Mouse (Mus musculus): ENCODE results near the gene Sorcs1.

The Sorcs1 gene

DNA sequence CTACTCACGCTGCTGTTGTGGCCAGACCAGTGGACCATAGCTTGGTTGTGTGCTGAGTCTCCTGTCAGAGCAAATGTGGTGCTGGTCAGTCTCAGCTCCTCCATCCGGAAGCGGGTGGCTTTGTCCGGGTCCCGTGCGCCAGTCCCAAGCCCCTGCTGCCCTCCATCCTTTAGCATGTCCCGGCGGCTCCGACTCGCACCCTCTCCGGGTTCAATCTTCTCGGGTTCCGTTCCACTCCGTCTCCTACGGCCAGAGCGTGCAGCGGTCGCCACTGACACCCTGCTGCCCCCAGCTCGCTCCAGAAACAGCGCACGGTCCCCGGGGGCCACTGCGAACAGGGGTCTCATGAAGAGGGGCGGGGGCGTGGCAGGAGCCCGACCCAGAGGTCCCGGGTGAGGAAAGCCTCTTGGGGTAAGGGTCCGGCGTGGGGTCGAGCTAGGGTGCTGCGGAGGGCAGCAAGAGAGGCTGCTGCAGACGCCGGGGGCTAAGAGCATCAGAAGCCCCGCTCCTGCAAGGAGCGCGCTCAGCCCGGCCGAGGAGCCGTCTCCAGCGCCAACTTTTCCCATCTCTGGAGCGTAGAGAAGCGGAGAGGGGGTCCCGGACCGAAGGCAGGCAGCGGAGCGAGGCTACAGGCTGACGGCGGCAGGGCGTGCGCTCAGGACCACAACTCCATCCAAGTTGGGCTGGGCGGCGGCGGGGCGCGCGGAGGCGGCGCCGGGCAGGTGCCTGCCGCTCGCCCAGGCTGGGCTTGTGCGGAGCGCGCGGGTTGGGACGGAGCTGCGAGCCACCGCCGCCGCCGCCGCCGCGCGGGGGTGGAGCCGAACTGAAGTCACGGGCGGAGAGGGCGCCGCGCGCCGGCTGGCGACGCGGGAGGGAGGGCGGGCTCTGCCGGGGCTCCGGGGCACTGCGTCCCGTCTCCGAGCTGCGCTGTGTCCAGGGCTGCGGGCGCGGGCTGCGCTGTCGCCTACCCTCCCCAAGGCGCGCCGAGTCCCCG, at the start of gene Sorcs1:
Gene Sorcs1 (minus strand): TSS at position 744 of the 994 bp plus-strand sequence.
- peak; percentile 81 for DNase-seq (ENCODE audit: low spot score)

DNA sequence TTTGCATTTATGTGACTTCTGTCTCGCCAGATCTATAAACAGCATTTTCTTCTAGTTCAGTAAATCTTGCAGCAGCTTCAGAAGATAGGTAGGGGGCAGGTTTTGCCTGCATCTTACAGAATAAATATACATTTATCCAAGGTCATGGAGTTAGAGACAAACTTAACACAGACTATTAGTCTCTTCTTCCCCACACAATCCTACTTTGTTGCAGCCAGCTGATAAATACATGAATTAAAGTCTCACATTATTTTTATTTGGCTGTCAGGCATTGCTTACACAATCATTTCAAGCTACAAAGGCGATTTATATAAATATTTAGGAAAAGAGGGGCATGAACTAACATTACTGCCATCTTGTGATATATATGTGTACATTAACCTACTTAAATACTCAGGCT, 4.8 kb upstream of the Sorcs1 start:
- no peak for DNase-seq (ENCODE audit: low spot score)

DNA sequence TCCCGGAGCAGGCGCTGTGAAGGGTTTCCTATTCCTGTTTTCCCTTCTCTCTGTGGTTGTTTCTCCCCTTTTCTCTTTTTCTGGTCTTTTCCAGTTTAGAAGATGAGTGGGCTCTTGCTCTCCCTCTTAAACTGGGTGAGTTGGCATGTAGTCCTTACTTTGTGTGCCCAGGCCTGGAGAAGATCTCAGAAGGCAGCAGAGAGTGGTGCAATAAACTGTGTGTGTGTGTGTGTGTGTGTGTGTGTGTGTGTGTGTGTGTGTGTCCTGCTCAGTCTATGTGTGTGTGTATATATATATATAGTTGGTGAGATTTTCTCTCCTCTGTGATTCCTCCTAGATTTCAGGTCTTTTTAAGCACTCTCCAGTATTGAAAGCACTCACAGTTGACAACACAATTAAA, 500 bp upstream of the Sorcs1 start:
- peak; percentile 19 for DNase-seq (ENCODE audit: low spot score)

DNA sequence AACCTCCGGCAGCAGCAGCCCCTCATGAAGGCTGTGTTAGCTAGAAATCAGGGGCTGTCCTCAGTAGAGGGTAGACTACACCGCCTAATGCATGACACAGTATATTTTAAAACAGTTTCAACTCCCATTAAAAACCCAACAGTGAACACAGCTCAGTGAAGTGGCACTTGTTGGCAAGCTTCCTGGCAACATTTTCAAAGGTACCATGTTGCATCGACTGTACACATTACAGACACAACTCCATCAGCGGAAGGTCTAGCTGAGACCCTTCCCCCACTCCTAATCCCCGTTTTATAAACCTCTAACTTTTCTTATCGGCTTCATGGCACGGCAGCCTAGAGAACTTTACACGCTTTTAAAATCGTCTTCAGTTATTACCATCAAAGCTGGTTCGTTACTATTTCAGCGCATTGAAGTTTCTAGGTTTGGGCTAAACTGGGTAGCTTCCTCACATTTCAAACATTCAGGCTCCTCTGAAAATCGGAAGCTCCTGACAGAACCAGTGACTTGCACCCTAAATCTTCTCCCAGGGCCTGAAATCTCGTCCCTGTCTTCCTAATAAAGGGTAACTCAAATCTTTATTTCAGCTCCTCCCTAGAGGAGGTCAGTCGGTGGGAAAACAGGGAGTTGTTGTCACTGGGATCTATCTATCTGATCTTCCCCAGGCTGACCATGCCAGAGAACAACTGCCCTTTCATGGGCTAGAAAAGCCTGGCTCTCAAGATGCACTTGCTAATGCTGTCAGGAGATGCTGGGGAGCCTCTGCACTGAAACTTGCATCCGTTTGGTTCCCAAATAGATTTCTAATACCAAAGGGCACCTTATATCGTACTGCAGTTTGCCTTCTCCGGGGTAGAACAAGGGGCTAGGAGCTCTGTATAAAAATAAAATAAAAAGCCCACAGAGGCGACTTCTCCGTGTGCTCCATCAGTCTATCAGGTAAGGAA, 1.6 kb downstream of the Sorcs1 start:
- peak; percentile 49 for DNase-seq (ENCODE audit: low spot score)

DNA sequence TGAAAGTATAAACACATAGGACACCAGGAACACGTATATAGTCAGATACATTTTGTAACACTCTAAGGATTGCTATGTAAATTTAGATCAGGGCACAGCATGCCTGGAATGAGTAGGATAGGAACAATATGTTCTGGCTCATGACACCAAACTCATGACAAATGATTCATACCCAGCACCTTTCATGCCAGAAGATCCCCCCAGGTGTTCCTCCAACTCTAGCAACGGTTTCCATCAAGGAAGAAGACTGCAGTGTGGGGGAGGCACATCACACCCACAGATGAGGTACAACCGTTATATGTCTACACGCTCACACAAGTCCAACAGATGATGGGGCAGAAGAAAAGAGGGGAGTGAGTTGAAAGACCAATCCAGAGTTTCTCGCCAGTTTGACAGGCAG, 3.5 kb downstream of the Sorcs1 start:
- no peak for DNase-seq (ENCODE audit: low spot score)

DNA sequence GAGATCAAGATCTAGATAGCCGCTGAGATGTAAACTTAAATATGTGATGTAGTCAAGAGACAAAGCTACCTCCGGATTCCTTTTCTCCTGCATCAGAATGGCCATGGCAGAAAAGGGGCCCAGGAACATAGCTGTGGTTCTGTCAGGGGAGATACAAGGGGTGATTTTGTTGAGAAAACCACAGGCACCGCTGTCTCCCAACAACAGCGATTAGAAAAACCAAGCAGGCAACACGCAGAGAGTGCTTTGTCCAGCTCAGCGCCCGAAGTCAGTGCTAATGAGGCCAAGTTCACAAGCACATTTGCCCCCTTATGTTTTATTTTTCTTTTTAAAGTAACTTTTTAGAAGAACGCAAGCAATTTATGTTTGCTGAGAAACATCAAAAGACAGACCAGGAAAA, 10.9 kb downstream of the Sorcs1 start:
- peak; percentile 61 for DNase-seq (ENCODE audit: low spot score)

DNA sequence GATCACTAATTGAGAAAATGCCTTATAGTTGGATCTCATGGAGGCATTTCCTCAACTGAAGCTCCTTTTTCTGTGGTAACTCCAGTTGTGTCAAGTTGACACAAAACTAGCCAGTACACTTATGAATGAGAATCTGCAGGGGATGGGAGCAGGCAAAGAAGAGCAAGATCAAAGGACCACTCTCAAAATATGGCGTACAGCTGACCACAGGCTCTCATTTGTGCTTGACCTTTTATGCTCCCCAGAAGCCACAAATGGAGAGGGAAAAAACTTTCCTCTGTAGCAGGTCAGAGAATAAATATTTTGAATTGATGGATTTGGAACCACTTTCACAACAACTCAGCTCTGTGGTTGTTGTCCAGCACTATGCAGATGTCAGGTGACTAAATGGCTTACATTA, 14.1 kb downstream of the Sorcs1 start:
- DNase-seq (ENCODE audit: low spot score): no peak

DNA sequence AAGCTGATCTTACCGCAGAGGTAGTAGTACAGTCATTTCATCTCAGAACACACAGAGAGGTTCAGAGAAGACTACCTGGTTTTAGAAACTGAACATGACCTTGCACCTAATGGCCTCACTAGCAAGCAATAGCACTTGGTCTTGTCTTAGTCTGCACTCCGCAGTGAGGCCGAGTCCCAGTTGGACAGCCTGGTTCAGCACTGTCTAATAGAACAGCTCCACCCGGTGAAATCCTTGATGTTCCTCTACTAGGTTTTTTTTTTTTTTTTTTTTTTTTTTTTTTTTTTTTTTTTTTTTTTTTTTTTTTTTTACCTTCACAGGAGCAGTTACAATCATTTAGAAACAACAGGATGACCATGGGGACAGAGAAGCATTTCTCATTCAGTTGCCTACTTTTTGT, 19.3 kb downstream of the Sorcs1 start:
- peak; percentile 51 for DNase-seq (ENCODE audit: low spot score)

DNA sequence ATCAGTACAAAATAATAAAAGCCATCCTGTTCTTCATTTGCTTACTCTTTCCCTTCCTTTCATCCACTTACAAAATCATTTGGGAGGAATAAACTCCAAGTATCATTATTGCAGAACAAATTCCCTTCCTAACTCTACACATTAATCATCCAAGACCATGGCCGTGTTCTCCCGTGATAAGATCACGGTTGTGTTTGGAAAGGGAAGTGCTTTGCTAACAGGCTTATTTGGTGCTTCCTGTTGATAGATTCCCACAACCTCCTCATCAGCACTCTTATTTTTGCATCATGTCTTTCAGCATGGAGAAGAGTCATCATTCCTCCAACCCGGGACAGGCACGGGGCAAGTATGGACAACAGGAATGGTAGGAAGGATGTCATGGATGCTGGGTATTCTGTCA, 25.7 kb downstream of the Sorcs1 start:
- no peak for DNase-seq (ENCODE audit: low spot score)

DNA sequence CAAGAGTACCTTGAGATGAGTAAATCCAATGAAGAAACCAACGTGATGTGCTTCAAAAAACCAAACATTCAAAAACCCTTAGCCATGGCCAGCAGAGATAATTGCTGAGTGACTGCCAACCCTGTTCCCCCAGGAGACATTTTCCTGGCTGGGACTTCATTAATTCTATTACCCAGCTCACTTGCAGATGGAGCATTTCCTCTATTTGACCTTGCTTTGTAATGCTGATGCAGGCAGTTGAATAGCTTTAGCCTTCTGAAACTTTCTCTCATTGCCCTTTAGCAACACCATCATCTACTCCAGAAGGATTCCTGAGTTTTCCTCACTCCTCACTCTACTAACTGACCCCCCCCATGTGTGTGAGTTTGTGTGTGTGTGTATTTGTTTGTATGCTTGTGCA, 34.6 kb downstream of the Sorcs1 start:
- DNase-seq (ENCODE audit: low spot score): no peak

DNA sequence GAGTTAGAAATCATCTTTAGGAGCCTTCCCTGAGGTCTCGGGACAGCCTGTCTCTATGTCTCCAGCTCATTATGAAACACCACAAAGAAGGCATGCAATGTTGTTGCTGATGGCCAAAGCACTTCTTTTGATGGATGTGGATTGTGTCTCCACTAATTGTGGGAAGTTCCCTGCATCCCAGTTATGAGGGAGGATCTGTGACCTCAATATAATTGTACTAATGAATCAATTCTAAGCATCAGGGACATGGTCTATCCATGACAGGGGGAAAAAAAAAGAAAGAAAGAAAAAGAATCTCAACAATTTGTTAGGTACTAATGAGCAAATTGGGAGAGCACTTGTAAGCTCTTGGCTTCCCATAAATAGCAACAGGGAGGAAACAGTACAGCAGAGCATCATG, 36.3 kb downstream of the Sorcs1 start:
- peak; percentile 83 for DNase-seq (ENCODE audit: low spot score)

DNA sequence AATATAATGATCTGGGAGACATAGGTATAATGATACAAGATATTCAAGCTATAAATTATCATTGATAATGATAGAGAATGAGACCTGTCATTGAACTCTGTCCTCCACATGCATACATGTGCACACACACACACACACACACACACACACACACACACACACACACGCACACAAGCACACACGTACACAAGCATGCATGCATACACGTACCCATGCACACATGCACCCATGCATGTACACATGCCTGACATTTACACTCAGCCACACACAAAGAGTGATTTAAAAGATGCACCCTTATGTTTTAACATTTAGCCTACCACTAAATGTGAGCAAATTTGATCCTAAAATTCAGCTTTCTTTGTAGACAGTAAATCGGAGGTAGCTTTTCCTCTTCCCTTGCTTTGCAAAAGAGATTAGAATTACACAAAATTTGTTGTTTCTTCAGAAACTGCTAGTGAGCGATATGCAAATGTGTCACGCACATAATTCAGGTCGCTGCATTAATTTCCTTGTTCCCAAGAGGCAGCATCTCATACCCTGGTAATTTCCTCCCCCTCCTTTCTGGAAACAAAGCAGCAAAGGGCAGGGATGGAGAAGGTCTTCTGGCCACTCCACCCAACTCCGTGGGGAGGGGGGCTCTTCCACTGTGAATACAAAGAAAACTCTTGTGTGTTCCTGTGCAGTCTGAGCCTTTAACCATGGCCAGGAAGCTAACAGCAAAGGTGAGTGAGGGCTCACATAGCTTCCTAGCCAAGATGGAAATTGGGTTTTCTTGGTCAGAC, 38.0 kb downstream of the Sorcs1 start:
- DNase-seq (ENCODE audit: low spot score): peak; percentile 26

DNA sequence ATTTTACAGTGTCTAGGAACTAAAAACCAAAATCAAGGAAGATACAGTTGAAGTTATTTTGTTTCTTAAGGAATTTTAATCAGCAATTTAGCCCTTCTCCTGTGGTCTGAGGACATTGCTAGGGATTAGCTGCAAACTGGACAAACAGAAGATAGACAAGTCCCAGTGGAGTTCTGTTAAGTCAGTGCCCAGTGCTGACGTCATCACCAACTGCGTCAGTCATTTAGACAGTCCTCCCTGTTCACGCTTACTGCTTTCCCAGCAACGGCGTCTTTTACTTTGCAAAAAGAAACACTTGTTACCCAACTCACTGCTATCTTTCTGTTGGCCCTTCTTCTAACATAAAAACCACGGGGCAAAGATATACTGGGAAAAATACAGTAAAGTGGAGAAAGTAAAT, 40.3 kb downstream of the Sorcs1 start:
- peak; percentile 34 for DNase-seq (ENCODE audit: low spot score)

DNA sequence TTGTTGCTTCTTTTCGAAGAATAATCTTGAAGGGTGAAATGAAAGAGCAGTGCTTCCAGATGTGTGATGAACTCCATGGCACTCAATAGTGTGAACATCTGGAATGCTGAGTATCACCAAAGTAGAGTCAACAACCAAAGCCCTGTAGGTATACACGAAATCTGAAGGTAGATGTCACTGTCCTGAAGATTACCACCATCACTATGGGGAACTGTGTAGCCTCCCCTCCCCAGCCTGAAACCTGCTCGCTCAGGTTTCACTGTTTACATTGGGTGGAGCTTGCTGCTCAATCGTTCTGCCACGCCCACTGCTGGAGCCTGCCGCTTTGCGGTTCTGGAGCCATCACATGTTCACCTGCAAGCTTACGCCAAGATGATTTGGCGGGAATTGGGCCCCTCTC, 64.4 kb downstream of the Sorcs1 start:
- no peak for DNase-seq (ENCODE audit: low spot score)

DNA sequence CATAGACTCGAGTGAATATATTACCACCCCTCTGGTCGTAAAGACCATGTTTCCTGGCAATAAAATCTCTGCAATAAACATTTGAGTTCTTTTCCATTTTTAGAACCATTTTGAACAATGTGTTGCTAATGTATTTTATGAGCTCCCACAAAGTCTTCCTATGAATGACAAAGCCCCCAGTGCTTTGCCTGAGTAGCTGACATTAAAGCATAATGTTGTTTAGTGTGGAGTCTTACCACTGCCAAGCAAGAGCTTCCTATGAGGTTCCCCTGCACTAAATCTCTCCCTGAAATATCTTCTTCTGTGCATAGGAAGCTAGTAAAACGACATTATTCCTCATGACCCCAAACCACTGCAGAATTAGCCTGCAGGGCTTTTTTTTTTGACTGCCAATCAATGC, 66.8 kb downstream of the Sorcs1 start:
- DNase-seq (ENCODE audit: low spot score): no peak

DNA sequence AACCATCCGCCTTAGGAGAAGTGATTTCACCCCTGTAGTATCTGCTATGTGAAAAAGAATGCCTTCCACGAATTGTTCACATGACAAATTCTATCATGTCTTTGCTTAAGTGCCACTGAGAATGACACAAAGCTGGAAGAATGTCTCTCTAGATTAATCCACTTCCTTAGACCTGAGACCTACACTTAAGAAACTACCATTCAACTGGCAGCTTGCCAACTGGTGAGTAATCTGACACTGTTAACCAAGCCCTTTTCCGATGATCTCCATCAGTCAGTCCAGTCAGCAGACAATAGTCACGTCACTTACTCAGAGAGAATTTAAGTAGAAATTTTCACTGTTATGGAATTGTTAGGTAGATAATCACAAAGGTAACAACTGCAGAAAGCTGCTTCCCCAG, 74.6 kb downstream of the Sorcs1 start:
- DNase-seq (ENCODE audit: low spot score): no peak

DNA sequence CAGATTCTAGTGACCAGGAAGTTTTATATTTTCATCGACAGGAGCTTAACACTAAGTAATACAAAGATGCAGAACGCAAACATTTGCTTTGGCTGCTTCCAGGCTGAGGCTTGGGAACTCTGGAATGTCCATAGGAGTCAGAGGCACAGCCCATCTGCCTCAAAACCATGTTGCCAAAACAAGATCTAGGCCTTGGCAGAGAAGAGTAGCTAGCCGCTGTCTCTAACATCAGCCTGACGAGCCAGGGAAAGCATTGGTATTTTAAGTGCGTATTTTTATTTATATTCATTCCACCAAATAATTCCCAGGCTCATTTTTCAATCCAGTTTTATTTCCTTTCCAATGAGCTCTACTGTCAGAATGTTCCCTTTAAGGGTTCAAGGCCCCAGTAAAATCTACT, 75.1 kb downstream of the Sorcs1 start:
- no peak for DNase-seq (ENCODE audit: low spot score)

DNA sequence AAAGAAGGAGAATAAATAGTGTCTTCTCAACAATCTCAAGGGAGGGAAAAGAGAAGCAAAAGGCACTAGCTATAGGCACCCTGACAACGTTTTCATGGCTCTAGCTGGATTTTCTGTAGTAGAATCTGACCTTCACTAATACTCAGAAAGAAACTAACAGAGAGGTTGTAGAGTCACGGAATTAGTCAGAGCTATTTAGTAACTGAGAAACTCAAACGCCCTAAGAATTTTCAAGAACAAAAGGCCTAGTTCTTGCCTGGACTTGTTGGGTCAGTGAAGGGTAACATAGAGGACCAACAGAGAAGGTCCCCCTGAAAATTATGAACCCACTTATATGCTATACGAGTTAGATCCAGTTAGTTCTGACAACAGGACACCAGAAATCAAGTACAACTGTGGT, 81.1 kb downstream of the Sorcs1 start:
- DNase-seq (ENCODE audit: low spot score): no peak

DNA sequence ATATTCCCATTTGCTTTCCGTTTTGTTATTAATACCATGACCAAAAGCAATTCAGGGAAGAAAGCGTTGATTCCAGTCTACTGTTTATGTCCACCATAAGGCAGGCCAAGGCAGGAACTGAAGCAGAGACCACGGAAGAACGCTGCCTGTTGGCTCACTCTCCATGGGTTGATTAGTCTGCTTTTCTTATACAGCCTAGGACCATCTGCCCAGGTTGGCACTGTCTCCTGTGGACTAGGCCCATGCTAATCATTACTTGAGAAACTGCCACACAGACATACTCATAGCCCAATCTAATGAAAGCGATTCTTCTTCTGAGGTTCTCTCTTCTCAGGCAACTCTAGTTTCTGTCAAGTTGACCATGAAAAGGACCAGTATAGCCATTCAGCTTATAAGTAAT, 92.3 kb downstream of the Sorcs1 start:
- DNase-seq (ENCODE audit: low spot score): no peak

DNA sequence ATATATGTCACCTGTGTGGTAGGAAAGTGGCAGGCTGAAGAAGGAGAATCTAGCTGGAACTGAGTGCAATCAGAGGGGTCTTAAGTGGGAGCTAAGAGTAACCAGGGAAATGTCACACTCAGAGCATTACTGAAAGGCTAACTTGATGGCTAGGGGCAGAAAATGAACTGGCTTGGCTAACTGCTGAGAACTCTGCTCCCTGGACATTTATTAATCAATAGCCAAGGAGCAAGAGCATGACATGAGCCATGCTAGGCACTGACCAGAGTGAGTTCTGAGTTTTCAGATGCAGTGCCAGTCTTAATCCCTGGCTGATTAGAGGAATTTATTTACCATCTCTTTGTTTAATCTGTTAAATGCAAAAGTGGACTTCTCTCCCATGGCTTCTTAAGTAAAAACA, 95.5 kb downstream of the Sorcs1 start:
- no peak for DNase-seq (ENCODE audit: low spot score)

DNA sequence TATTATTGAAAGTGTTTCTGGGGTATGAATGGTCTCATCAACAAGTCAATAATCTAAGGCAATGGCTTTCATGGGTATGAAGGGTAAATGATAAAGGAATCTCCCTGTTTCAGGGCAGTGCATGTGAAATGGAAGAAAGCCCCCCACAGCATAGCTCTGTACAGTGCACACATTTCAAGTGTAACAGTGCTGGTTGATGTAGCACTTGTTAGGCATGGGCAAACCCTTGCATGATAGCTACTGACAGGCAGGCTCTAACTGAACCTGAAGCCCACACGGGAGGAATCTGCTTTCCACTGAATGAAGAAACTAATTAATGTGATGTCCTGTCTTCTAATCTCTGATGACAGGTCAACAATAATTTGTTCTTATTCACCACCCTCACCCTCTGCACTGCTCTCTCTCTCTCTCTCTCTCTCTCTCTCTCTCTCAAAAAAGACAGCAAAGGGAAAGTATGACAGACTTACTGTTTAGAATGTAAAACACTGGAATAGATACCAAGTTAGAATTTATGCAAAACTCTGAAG, 108.7 kb downstream of the Sorcs1 start:
- peak; percentile 94 for DNase-seq (ENCODE audit: low spot score)

DNA sequence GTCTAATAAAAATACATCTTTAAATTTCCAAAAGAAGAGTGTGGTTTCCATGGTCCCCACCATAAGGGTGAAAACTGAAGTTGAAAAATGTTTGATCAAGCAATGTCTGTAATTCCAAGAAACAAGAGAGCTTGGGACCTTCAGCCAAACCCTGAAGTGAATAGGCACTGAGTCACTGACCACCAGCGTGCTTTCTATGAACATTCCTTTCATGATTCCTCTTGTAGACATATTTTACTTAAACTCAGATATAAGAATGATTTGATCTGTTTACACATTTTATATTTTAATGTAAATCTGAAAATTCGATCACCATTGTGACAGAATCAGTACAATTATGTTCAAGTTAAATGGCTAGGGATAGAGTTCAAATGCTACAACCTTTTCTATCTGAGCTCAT, 112.1 kb downstream of the Sorcs1 start:
- DNase-seq (ENCODE audit: low spot score): no peak
